Mouse (Mus musculus): ENCODE results near the gene Sost. TPM values are rescaled to one million over a fixed set of nuclear protein-coding genes. Genes with fewer than 3 reads are reported as not detected.

Gene Sost
- polyA plus RNA-seq, 2 experiments = 0.12 TPM; not detected in 1

DNA sequence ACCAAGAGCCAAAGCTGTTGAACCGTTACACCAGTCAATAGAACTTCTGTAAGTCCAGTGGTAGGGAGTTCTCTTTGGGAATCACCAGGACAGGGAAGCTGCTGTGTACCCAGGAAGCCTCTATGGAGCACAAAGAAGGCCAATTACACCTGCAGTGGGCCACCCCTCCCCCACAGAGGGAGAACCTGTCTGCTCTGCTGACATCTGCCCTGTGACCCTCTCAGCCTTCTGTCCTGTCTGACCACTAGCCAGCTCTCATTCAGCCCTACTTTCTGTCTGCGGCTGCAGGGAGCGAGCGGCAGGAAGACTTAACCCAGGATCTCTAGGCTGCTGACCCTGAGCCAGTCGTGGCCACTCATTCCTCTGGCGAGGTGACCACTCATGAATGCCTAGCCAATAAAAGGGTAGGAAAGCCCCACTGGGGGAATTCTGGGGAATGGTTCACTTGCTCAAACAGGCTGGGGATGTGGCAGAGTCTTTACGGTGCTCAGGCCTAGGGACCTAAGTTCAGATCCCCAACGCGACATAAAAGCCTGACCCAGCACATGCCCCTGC is 13.9 kb upstream of the Sost start:
- H3K9me3 ChIP-seq (ENCODE audit: control insufficient read depth, low read length) = no peaks in the 10 kb centered on the region
- H3K4me1 ChIP-seq (replicated peaks; ENCODE audit: control insufficient read depth in 2 of 2, insufficient read depth in 2 of 2, low read length in 1 of 2) = peaks cover 4 to 6% of the 10 kb centered on the region in 2 experiments
- H3K4me2 ChIP-seq (ENCODE audit: low read depth) = no peak overlapping the region
- peaks cover 9% of the 10 kb centered on the region for H3K27me3 ChIP-seq (ENCODE audit: control insufficient read depth, insufficient read depth, low read length)
- H3K9ac ChIP-seq (replicated peaks) = no peak overlapping the region
- no peak overlapping the region for H3K27ac ChIP-seq
- H3K36me3 ChIP-seq (replicated peaks; ENCODE audit: control insufficient read depth, insufficient read depth, low read depth) = no peaks in the 10 kb centered on the region
- TF ChIP-seq CTCF (IDR thresholded peaks at IDR 0.05; ENCODE audit: low read depth) = no peak
- no peak for TF ChIP-seq EP300 (IDR thresholded peaks at IDR 0.05; ENCODE audit: low read depth)
- no peak for DNase-seq (ENCODE audit: low read depth in 3 of 3, low spot score in 3 of 3)
- 77% methylated on average over 9 of the region's 9 CpGs for WGBS (ENCODE audit: insufficient replicate concordance)
- H3K4me3 ChIP-seq (ENCODE audit: insufficient read depth in 1 of 2, low read depth in 2 of 2, low read length in 2 of 2) = no peak overlapping the region
- no peak for ATAC-seq (ENCODE audit: insufficient read depth)

DNA sequence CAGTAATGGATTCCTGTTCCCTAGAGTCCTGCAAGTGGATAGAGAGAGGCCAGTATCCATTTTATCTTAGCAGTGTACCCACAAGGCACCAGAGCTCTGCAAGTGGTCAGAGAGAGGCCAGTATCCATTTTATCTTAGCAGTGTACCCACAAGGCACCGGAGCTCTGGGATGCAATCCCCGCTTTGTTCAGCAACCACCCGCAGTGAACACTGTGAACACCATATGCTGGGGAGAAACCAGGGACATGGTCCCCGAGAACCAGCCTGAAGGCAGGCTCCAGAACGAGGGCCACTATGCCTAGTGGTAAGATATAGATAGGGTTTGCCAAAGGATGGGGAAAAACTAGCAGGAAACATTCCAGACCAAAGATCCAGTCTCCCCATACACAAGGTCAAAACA is 12.3 kb upstream of the Sost start:
- Histone ChIP-seq H3K4me3 (ENCODE audit: insufficient read depth in 1 of 2, low read depth in 2 of 2, low read length in 2 of 2) (no peak overlapping the region), H3K9ac (replicated peaks) (no peak overlapping the region), H3K4me1 (replicated peaks; ENCODE audit: control insufficient read depth in 2 of 2, insufficient read depth in 2 of 2, low read length in 1 of 2) (peaks cover 3 to 6% of the 10 kb centered on the region in 2 experiments), H3K27me3 (ENCODE audit: control insufficient read depth, insufficient read depth, low read length) (no peaks in the 10 kb centered on the region), H3K36me3 (replicated peaks; ENCODE audit: control insufficient read depth, insufficient read depth, low read depth) (no peaks in the 10 kb centered on the region), H3K9me3 (ENCODE audit: control insufficient read depth, low read length) (no peaks in the 10 kb centered on the region), H3K27ac (no peak overlapping the region), H3K4me2 (ENCODE audit: low read depth) (no peak overlapping the region)
- no peak for TF ChIP-seq CTCF (IDR thresholded peaks at IDR 0.05; ENCODE audit: low read depth)
- TF ChIP-seq EP300 (IDR thresholded peaks at IDR 0.05; ENCODE audit: low read depth) = no peak
- ATAC-seq (ENCODE audit: insufficient read depth) = no peak
- 76% methylated on average over 5 of the region's 5 CpGs for WGBS (ENCODE audit: insufficient replicate concordance)
- no peak for DNase-seq (ENCODE audit: low read depth in 3 of 3, low spot score in 3 of 3)

DNA sequence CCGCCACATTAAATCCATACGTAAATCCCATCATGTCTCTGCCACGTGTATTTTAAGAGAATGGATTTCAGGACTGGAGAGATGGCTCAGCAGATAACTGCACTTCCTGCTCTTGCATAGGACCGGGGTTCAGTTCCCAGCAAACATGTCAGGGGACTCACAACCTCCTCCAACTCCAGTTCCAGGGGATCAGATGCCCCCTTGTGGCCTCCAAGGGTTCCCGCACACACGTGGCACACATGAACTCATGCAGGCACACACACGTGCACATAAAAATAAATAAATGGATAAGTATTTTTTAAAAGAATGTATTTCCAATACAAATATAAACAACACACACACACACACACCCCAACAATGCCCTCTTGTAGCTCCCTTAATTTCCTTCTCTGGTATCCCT is 10.1 kb upstream of the Sost start:
- no peak overlapping the region for H3K9ac ChIP-seq (replicated peaks)
- WGBS (ENCODE audit: insufficient replicate concordance) = 78% methylated on average over 7 of the region's 7 CpGs
- DNase-seq (ENCODE audit: low read depth in 3 of 3, low spot score in 3 of 3) = no peak
- no peak overlapping the region for H3K4me3 ChIP-seq (ENCODE audit: insufficient read depth in 1 of 2, low read depth in 2 of 2, low read length in 2 of 2)
- H3K9me3 ChIP-seq (ENCODE audit: control insufficient read depth, low read length) = no peaks in the 10 kb centered on the region
- H3K4me2 ChIP-seq (ENCODE audit: low read depth) = no peak overlapping the region
- no peaks in the 10 kb centered on the region for H3K4me1 ChIP-seq (replicated peaks; ENCODE audit: control insufficient read depth in 2 of 2, insufficient read depth in 2 of 2, low read length in 1 of 2)
- no peaks in the 10 kb centered on the region for H3K36me3 ChIP-seq (replicated peaks; ENCODE audit: control insufficient read depth, insufficient read depth, low read depth)
- no peak for ATAC-seq (ENCODE audit: insufficient read depth)
- H3K27ac ChIP-seq = no peak overlapping the region
- no peak for TF ChIP-seq EP300 (IDR thresholded peaks at IDR 0.05; ENCODE audit: low read depth)
- peak; percentile 44 for TF ChIP-seq CTCF (IDR thresholded peaks at IDR 0.05; ENCODE audit: low read depth)
- H3K27me3 ChIP-seq (ENCODE audit: control insufficient read depth, insufficient read depth, low read length) = no peaks in the 10 kb centered on the region

DNA sequence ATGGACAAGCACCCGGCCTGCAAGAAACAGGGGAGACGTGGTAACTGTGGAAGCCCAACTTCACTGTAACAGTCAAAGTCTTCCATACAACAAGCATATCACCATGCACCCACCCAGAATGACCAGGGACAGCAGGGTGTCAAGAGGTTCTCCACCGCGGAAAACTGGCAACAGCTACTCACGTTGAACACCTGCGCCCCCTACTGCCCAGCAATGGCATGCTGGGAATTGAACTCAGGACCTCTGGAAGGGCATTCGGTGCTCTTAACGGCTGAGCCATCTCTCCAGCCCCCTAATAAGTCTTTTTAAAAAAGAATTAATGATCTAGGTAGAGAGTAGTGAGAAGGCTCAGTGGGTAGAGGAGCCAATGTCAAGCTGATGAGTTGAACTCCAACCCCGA is 8.1 kb upstream of the Sost start:
- WGBS (ENCODE audit: insufficient replicate concordance) = 54% methylated on average over 9 of the region's 9 CpGs
- H3K9me3 ChIP-seq (ENCODE audit: control insufficient read depth, low read length) = no peaks in the 10 kb centered on the region
- H3K4me3 ChIP-seq (ENCODE audit: insufficient read depth in 1 of 2, low read depth in 2 of 2, low read length in 2 of 2) = no peak overlapping the region
- no peak for DNase-seq (ENCODE audit: low read depth in 3 of 3, low spot score in 3 of 3)
- TF ChIP-seq EP300 (IDR thresholded peaks at IDR 0.05; ENCODE audit: low read depth) (no peak), CTCF (IDR thresholded peaks at IDR 0.05; ENCODE audit: low read depth) (peak; percentile 72)
- no peaks in the 10 kb centered on the region for H3K36me3 ChIP-seq (replicated peaks; ENCODE audit: control insufficient read depth, insufficient read depth, low read depth)
- H3K9ac ChIP-seq (replicated peaks) = no peak overlapping the region
- no peaks in the 10 kb centered on the region for H3K4me1 ChIP-seq (replicated peaks; ENCODE audit: control insufficient read depth in 2 of 2, insufficient read depth in 2 of 2, low read length in 1 of 2)
- ATAC-seq (ENCODE audit: insufficient read depth) = no peak
- H3K4me2 ChIP-seq (ENCODE audit: low read depth) = no peak overlapping the region
- H3K27ac ChIP-seq = no peak overlapping the region
- no peaks in the 10 kb centered on the region for H3K27me3 ChIP-seq (ENCODE audit: control insufficient read depth, insufficient read depth, low read length)

DNA sequence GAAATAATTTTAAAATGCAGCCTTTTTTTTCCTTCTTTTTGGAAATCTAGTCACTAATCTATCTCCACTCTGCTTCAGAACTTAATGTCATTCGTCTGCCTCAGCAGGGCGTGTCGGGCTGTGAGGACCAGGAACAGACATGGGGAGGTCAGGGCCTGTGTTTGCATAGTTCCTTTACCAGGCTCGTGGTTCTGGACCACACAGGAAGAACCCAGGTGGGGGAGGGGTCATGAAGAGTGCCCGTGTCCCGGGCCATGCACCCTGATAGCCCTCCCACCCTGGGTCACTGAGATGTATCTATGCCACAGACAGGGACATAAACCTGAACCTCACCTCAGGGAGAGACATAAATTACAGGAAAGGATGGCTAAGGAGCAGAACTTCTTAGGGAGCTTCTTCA is 7.4 kb upstream of the Sost start:
- 49% methylated on average over 6 of the region's 6 CpGs for WGBS (ENCODE audit: insufficient replicate concordance)

More for the DNA sequence above, 7.4 kb upstream of the Sost start:
- Histone ChIP-seq H3K4me2 (ENCODE audit: low read depth) (no peak overlapping the region), H3K36me3 (replicated peaks; ENCODE audit: control insufficient read depth, insufficient read depth, low read depth) (no peaks in the 10 kb centered on the region), H3K9me3 (ENCODE audit: control insufficient read depth, low read length) (no peaks in the 10 kb centered on the region), H3K27ac (no peak overlapping the region), H3K9ac (replicated peaks) (no peak overlapping the region), H3K27me3 (ENCODE audit: control insufficient read depth, insufficient read depth, low read length) (no peaks in the 10 kb centered on the region), H3K4me3 (ENCODE audit: insufficient read depth in 1 of 2, low read depth in 2 of 2, low read length in 2 of 2) (no peak overlapping the region), H3K4me1 (replicated peaks; ENCODE audit: control insufficient read depth in 2 of 2, insufficient read depth in 2 of 2, low read length in 1 of 2) (no peaks in the 10 kb centered on the region)
- no peak for ATAC-seq (ENCODE audit: insufficient read depth)
- no peak for DNase-seq (ENCODE audit: low read depth in 3 of 3, low spot score in 3 of 3)
- TF ChIP-seq EP300 (IDR thresholded peaks at IDR 0.05; ENCODE audit: low read depth) (no peak), CTCF (IDR thresholded peaks at IDR 0.05; ENCODE audit: low read depth) (no peak)
